Mouse (Mus musculus) kidney, adult 2 months (tissue): ENCODE measurements around the gene Ikzf4. TPM values are rescaled to one million over a fixed set of nuclear protein-coding genes. Genes with fewer than 3 reads are reported as not detected.

ENCODE experiments used
- DNase-seq: peaks from one replicate; pipeline ENCODE4 v3.0.0; 2021
- H3K27ac ChIP-seq: fragments of 200-500 bp; 2 replicates; pipeline ENCODE4 v1.5.1; 2012; ENCODE audit warnings: low read depth, low read length, control low read depth, inconsistent platforms; ENCODE audit not compliant: insufficient read depth
- H3K27me3 ChIP-seq: fragments of 200-500 bp; replicated peaks from 2 replicates; pipeline ENCODE4 v1.6.1; 2012; ENCODE audit warnings: mild to moderate bottlenecking, moderate library complexity, low read length, inconsistent platforms; ENCODE audit not compliant: control insufficient read depth, insufficient read depth
- H3K36me3 ChIP-seq: fragments of 200-500 bp; 2 replicates; pipeline ENCODE4 v1.6.1; 2012; ENCODE audit warnings: mild to moderate bottlenecking, moderate library complexity, low read length, inconsistent platforms; ENCODE audit not compliant: control insufficient read depth, insufficient read depth
- H3K4me1 ChIP-seq: fragments of 200-500 bp; 2 replicates; pipeline ENCODE4 v1.6.1; 2011; ENCODE audit warnings: low read length; ENCODE audit not compliant: control insufficient read depth, insufficient read depth
- H3K4me3 ChIP-seq: fragments of 200-500 bp; 2 replicates; pipeline ENCODE4 v1.5.1; 2011; ENCODE audit warnings: mild to moderate bottlenecking, low read depth, low read length, control low read depth; ENCODE audit not compliant: insufficient read depth
- CTCF ChIP-seq: fragments of 200-500 bp; conservative IDR thresholded peaks from 2 replicates; pipeline ENCODE4 v1.5.1; 2011; ENCODE audit warnings: low read depth, mild to moderate bottlenecking, control low read depth, low read length, moderate library complexity, mixed read lengths; ENCODE audit not compliant: insufficient read depth, insufficient read length
- POLR2A ChIP-seq: fragments of 200-500 bp; IDR thresholded peaks from one replicate; pipeline ENCODE4 v1.6.1; 2011; ENCODE audit warnings: low read depth, low read length, control low read depth
- WGBS: fragments of 180-500 bp; shearing (Covaris S2); methylation state at CpG from one replicate; pipeline ENCODE4 v1.1.7; 2018; 5-methylcytosine and 5-hydroxymethylcytosine counted together
- polyA plus RNA-seq: library from polyadenylated mRNA; depleted of rRNA; stranded (reverse); fragments of >200 nt; gene quantifications from 2 replicates; pipeline ENCODE4 v1.2.3, GENCODE M21; 2012

Gene Ikzf4
- polyA plus RNA-seq, 1 experiment: 3.2 TPM

GRCm38 (mm10) chr10:128656731-128657130 is 10.9 kb upstream of the Ikzf4 start:
- peak; percentile 64 for DNase-seq
- Histone ChIP-seq H3K27ac (peak overlapping the region; percentile 92), H3K4me1 (peaks cover 15% of the 10 kb centered on the region; the same call in 1 of the 2 replicates), H3K36me3 (no peaks in the 10 kb centered on the region), H3K4me3 (no peak overlapping the region), H3K27me3 (no peaks in the 10 kb centered on the region)
- TF ChIP-seq POLR2A: no peak
- no peak for TF ChIP-seq CTCF
- 45% methylated on average over 1 of the region's 1 CpGs for WGBS

- Histone ChIP-seq H3K27me3 (no peaks in the 10 kb centered on the region), H3K4me1 (peaks cover 15% of the 10 kb centered on the region; the same call in 1 of the 2 replicates), H3K36me3 (no peaks in the 10 kb centered on the region), H3K4me3 (no peak overlapping the region), H3K27ac (0 out of 2 replicates have a peak overlapping the region, but pooled peaks have one; percentile 17)
- DNase-seq: peak; percentile 35
- TF ChIP-seq POLR2A (no peak), CTCF (no peak)
- 83% methylated on average over 3 of the region's 3 CpGs for WGBS
Measured at GRCm38 (mm10) chr10:128655254-128655653, 9.5 kb upstream of the Ikzf4 start.

GRCm38 (mm10) chr10:128653866-128654265 is 8.1 kb upstream of the Ikzf4 start:
- peak; percentile 86 for DNase-seq
- TF ChIP-seq POLR2A: no peak
- no peak for TF ChIP-seq CTCF
- peak overlapping the region; percentile 85 for H3K27ac ChIP-seq
- H3K4me1 ChIP-seq: peaks cover 15% of the 10 kb centered on the region; the same call in 1 of the 2 replicates
- H3K27me3 ChIP-seq: no peaks in the 10 kb centered on the region
- 36% methylated on average over 4 of the region's 4 CpGs for WGBS
- no peak overlapping the region for H3K4me3 ChIP-seq
- no peaks in the 10 kb centered on the region for H3K36me3 ChIP-seq

- TF ChIP-seq POLR2A (no peak), CTCF (no peak)
- Histone ChIP-seq H3K36me3 (no peaks in the 10 kb centered on the region), H3K27ac (no peak overlapping the region), H3K27me3 (no peaks in the 10 kb centered on the region), H3K4me1 (peaks cover 8% of the 10 kb centered on the region), H3K4me3 (peak overlapping the region; percentile 35; the same call in 1 of the 2 replicates)
- WGBS: 15% methylated on average over 13 of the region's 13 CpGs
- DNase-seq: peak; percentile 61
Measured at GRCm38 (mm10) chr10:128646139-128647089, 623 bp upstream of the Ikzf4 start.

- Histone ChIP-seq H3K4me1 (peaks cover 8% of the 10 kb centered on the region), H3K27me3 (no peaks in the 10 kb centered on the region), H3K36me3 (no peaks in the 10 kb centered on the region), H3K27ac (no peak overlapping the region), H3K4me3 (no peak overlapping the region)
- no peak for TF ChIP-seq CTCF
- no peak for TF ChIP-seq POLR2A
- 91% methylated on average over 6 of the region's 6 CpGs for WGBS
- no peak for DNase-seq
Measured at GRCm38 (mm10) chr10:128642749-128643148, 3.0 kb downstream of the Ikzf4 start.

- peak; percentile 35 for DNase-seq
- 53% methylated on average over 7 of the region's 7 CpGs for WGBS
- peaks cover 8% of the 10 kb centered on the region for H3K4me1 ChIP-seq
- H3K27me3 ChIP-seq: no peaks in the 10 kb centered on the region
- TF ChIP-seq CTCF (no peak), POLR2A (no peak)
- H3K27ac ChIP-seq: no peak overlapping the region
- H3K36me3 ChIP-seq: no peaks in the 10 kb centered on the region
- H3K4me3 ChIP-seq: no peak overlapping the region
Measured at GRCm38 (mm10) chr10:128641871-128642270, 3.9 kb downstream of the Ikzf4 start.

- Histone ChIP-seq H3K27ac (no peak overlapping the region), H3K27me3 (no peaks in the 10 kb centered on the region), H3K4me1 (peaks cover 3% of the 10 kb centered on the region; the same call in 1 of the 2 replicates), H3K36me3 (no peaks in the 10 kb centered on the region), H3K4me3 (no peak overlapping the region)
- WGBS: 96% methylated on average over 15 of the region's 15 CpGs
- no peak for DNase-seq
- TF ChIP-seq POLR2A (no peak), CTCF (no peak)
Measured at GRCm38 (mm10) chr10:128640891-128641290, 4.9 kb downstream of the Ikzf4 start.
